Mouse (Mus musculus) liver, embryonic 15.5 days (tissue): ENCODE measurements around the gene Cenpn. TPM values are rescaled to one million over a fixed set of nuclear protein-coding genes. Genes with fewer than 3 reads are reported as not detected.

Source experiments
- ATAC-seq: fragments of 200-750 bp; cut with Nextera tagmentation; 2 replicates; pipeline ENCODE4 v1.8.0; 2017; ENCODE audit warnings: moderate number of reproducible peaks, mild to moderate bottlenecking, moderate library complexity; ENCODE audit not compliant: insufficient read depth
- H3K27ac ChIP-seq: fragments of 300-500 bp; sonication (generic); replicated peaks from 2 replicates; pipeline ENCODE4 v1.5.1; 2015; ENCODE audit warnings: mild to moderate bottlenecking, inconsistent platforms
- H3K27me3 ChIP-seq: fragments of 300-500 bp; sonication (generic); 2 replicates; pipeline ENCODE4 v1.6.1; 2015; ENCODE audit warnings: mild to moderate bottlenecking, inconsistent platforms
- H3K36me3 ChIP-seq: fragments of 300-500 bp; sonication (generic); replicated peaks from 2 replicates; pipeline ENCODE4 v1.6.1; 2015; ENCODE audit warnings: moderate library complexity, mild to moderate bottlenecking, inconsistent platforms
- H3K4me1 ChIP-seq: fragments of 300-500 bp; sonication (generic); replicated peaks from 2 replicates; pipeline ENCODE4 v1.6.1; 2015; ENCODE audit warnings: inconsistent platforms
- H3K4me2 ChIP-seq: fragments of 300-500 bp; sonication (generic); 2 replicates; pipeline ENCODE4 v1.6.1; 2015; ENCODE audit warnings: moderate library complexity, mild to moderate bottlenecking, inconsistent platforms
- H3K4me3 ChIP-seq: fragments of 300-500 bp; sonication (generic); replicated peaks from 2 replicates; pipeline ENCODE4 v1.5.1; 2015; ENCODE audit warnings: mild to moderate bottlenecking, inconsistent platforms
- H3K9ac ChIP-seq: fragments of 300-500 bp; sonication (generic); 2 replicates; pipeline ENCODE4 v1.6.1; 2015; ENCODE audit warnings: moderate library complexity, mild to moderate bottlenecking, inconsistent platforms
- H3K9me3 ChIP-seq: fragments of 300-500 bp; sonication (generic); replicated peaks from 2 replicates; pipeline ENCODE4 v1.6.1; 2016; ENCODE audit warnings: inconsistent platforms
- WGBS: fragments of 180-500 bp; shearing (Covaris S2); methylation state at CpG from one replicate; pipeline ENCODE4 v1.1.7; 2015; ENCODE audit warnings: mixed read lengths; ENCODE audit not compliant: insufficient replicate concordance; 5-methylcytosine and 5-hydroxymethylcytosine counted together
- polyA plus RNA-seq: library from polyadenylated mRNA; unstranded; fragments of >200 nt; fragmentation: Nextera tagmentation; extraction: Ambion mirVana; gene quantifications from 2 replicates; pipeline ENCODE4 v1.2.1, GENCODE M21; 2015

The Cenpn gene
- polyA plus RNA-seq, 1 experiment from 2014 or later: 24.8 TPM

DNA sequence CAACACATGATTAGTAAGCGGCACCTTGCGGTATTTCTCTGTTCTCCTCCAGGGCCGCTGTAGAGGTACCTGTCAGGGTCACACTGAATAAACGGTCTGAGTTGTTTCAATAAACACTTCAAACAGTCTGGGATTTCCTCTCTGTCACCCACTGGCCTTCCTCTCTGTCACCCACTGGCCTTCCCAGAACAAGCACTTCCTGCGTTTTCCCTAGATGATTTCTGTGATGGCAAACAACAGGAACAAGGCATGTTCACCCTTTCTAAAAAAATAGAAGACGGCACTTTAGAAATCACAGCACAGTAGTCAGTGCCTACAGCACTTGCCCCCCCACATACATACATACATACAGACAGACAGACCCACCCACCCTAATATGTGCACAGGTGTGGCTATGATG is 26.0 kb upstream of the Cenpn start:
- no peak for ATAC-seq
- H3K4me3 ChIP-seq: no peak overlapping the region
- H3K9me3 ChIP-seq: no peaks in the 10 kb centered on the region
- no peaks in the 10 kb centered on the region for H3K4me1 ChIP-seq
- no peak overlapping the region for H3K4me2 ChIP-seq
- 89% methylated on average over 6 of the region's 6 CpGs for WGBS
- H3K36me3 ChIP-seq: peaks cover 30% of the 10 kb centered on the region
- H3K27ac ChIP-seq: no peak overlapping the region
- H3K9ac ChIP-seq: no peak overlapping the region
- H3K27me3 ChIP-seq: no peaks in the 10 kb centered on the region

GRCm38 (mm10) chr8:116904736-116905135 is 16.8 kb upstream of the Cenpn start:
- no peak overlapping the region for H3K9ac ChIP-seq

DNA sequence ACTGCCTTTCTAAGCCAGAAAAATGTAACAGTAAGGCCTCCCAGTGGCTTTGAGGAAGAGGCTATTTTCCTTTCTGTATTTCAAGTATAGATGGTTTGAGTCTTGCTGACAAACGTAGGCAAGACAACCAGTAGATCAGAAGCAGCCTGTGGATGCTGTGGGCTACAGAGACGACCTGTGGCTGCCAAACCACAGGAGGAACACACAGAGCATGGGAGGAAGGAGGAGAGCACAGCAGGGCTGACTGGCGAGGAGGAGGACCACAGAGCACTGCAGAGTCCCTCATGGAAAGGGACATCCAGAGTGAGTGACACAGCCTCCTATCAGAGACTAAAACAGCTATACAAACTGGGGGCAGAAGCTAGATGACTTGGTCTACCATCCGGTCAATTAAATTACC is 16.3 kb upstream of the Cenpn start:
- ATAC-seq: no peak
- no peak overlapping the region for H3K4me2 ChIP-seq
- no peaks in the 10 kb centered on the region for H3K9me3 ChIP-seq
- H3K36me3 ChIP-seq: peaks cover 45% of the 10 kb centered on the region
- WGBS: 73% methylated on average over 4 of the region's 4 CpGs
- no peak overlapping the region for H3K4me3 ChIP-seq
- no peaks in the 10 kb centered on the region for H3K27me3 ChIP-seq
- no peak overlapping the region for H3K9ac ChIP-seq
- no peak overlapping the region for H3K27ac ChIP-seq
- no peaks in the 10 kb centered on the region for H3K4me1 ChIP-seq

More at GRCm38 (mm10) chr8:116904736-116905135, 16.8 kb upstream of the Cenpn start:
- Histone ChIP-seq H3K4me3 (no peak overlapping the region), H3K36me3 (peaks cover 39% of the 10 kb centered on the region), H3K4me1 (no peaks in the 10 kb centered on the region), H3K27me3 (no peaks in the 10 kb centered on the region), H3K9me3 (no peaks in the 10 kb centered on the region), H3K4me2 (no peak overlapping the region), H3K27ac (no peak overlapping the region)
- WGBS: 92% methylated on average over 4 of the region's 4 CpGs
- ATAC-seq: no peak

GRCm38 (mm10) chr8:116905836-116906235 is 15.7 kb upstream of the Cenpn start:
- Histone ChIP-seq H3K9me3 (no peaks in the 10 kb centered on the region), H3K4me3 (no peak overlapping the region), H3K4me2 (no peak overlapping the region), H3K27me3 (no peaks in the 10 kb centered on the region), H3K9ac (no peak overlapping the region), H3K27ac (no peak overlapping the region), H3K36me3 (peaks cover 50% of the 10 kb centered on the region), H3K4me1 (no peaks in the 10 kb centered on the region)
- WGBS: 81% methylated on average over 4 of the region's 4 CpGs
- ATAC-seq: no peak

GRCm38 (mm10) chr8:116921005-116921336 is 559 bp upstream of the Cenpn start:
- Histone ChIP-seq H3K9me3 (no peaks in the 10 kb centered on the region), H3K27ac (peak overlapping the region; percentile 89), H3K27me3 (no peaks in the 10 kb centered on the region), H3K9ac (peak overlapping the region; percentile 85), H3K4me1 (peaks cover 37% of the 10 kb centered on the region), H3K36me3 (peaks cover 31% of the 10 kb centered on the region), H3K4me3 (peak overlapping the region; percentile 89), H3K4me2 (peak overlapping the region; percentile 80)
- ATAC-seq: peak; percentile 71
- WGBS: under 1% methylated on average over 22 of the region's 22 CpGs

DNA sequence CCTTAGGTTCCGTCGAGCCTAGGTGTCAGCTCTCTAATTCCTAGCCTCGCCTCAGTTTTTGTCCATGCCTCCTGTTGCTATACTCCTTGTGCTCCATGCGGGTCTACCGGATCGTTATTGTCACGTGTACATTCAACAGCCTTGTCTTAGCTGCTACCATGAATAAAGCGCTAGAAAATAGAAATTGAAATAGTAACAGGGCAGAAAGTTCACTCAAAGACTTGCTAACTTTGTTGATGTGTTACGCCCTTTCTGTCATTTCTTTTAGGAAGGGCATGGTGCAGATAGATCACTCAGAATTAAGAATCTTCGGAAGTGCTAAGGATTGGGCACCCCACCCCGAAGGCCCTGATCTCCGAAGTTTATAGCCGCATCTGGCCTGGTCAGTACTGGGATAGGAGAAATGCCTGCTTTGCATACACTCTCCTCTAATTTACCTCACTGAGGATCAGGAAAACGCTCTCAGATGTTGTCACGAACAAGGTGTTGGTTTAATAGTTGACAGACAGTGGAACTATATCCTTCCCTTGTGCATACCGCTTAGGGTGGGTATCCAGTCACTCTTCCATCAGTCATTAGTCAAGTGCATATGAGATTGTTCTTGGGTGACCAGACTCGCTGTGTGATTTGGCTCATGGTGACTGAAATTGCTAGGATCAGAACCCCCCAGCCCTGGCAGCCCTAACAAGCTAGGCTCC is 679 bp downstream of the Cenpn start:
- peak overlapping the region; percentile 80 for H3K4me2 ChIP-seq
- no peaks in the 10 kb centered on the region for H3K9me3 ChIP-seq
- peak overlapping the region; percentile 89 for H3K27ac ChIP-seq
- H3K36me3 ChIP-seq: peaks cover 31% of the 10 kb centered on the region
- H3K4me1 ChIP-seq: peaks cover 34% of the 10 kb centered on the region
- WGBS: 25% methylated on average over 17 of the region's 17 CpGs
- ATAC-seq: no peak
- H3K9ac ChIP-seq: peak overlapping the region; percentile 85
- H3K27me3 ChIP-seq: no peaks in the 10 kb centered on the region
- peak overlapping the region; percentile 89 for H3K4me3 ChIP-seq

DNA sequence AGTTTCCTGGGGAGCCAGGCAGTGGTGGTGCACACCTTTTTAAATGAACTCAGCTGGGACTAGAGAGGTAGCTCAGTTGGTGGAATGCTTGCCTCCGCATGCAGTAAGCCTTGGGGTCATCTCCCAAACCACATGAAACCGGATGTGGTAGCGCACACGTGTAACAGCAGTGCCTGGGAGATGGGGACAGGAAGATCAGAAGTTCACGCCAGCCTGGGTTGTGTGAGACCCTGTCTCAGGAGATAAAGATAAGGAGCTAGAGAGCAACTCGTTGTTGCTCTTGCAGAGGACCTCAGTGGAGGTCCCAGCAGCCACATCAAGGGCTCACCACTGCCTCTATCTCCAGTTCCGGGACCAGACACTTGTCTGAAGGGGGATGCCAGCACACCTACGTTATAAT is 2.0 kb downstream of the Cenpn start:
- Histone ChIP-seq H3K4me3 (no peak overlapping the region), H3K9me3 (no peaks in the 10 kb centered on the region), H3K4me1 (peaks cover 30% of the 10 kb centered on the region), H3K36me3 (peaks cover 43% of the 10 kb centered on the region), H3K4me2 (no peak overlapping the region), H3K9ac (no peak overlapping the region), H3K27me3 (no peaks in the 10 kb centered on the region), H3K27ac (no peak overlapping the region)
- WGBS: 39% methylated on average over 8 of the region's 8 CpGs
- no peak for ATAC-seq

DNA sequence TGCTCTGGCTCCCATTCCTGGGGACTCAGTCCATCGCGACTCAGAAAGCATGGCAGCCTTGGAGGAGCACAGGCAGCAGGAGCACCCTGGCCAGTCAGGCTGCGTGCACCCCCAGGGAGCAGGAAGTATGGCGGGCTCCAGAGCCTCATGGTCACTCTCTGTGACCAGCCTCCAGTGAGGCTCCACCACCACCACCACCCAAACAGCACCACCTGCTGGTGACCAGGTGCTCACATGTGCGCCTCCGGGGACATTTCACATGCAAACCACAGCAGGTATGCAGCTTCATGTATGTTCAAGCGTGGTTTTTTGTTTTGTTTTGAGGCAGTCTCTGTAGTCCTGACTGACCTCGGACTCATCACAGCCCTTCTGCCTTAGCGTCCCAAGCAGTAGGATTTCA is 6.3 kb downstream of the Cenpn start:
- no peaks in the 10 kb centered on the region for H3K9me3 ChIP-seq
- WGBS: 78% methylated on average over 9 of the region's 9 CpGs
- ATAC-seq: peak; percentile 14; the same call in 1 of the 2 replicates
- no peaks in the 10 kb centered on the region for H3K27me3 ChIP-seq
- peaks cover 7% of the 10 kb centered on the region for H3K4me1 ChIP-seq
- no peak overlapping the region for H3K4me2 ChIP-seq
- no peak overlapping the region for H3K9ac ChIP-seq
- no peak overlapping the region for H3K27ac ChIP-seq
- H3K4me3 ChIP-seq: no peak overlapping the region
- H3K36me3 ChIP-seq: peaks cover 83% of the 10 kb centered on the region

GRCm38 (mm10) chr8:116928588-116928987 is 7.1 kb downstream of the Cenpn start:
- no peaks in the 10 kb centered on the region for H3K9me3 ChIP-seq

GRCm38 (mm10) chr8:116934976-116935375 is 13.4 kb downstream of the Cenpn start:
- Histone ChIP-seq H3K4me3 (no peak overlapping the region), H3K27ac (no peak overlapping the region), H3K9me3 (no peaks in the 10 kb centered on the region), H3K4me2 (no peak overlapping the region), H3K36me3 (peaks cover 89% of the 10 kb centered on the region), H3K4me1 (no peaks in the 10 kb centered on the region), H3K27me3 (no peaks in the 10 kb centered on the region), H3K9ac (no peak overlapping the region)
- 92% methylated on average over 4 of the region's 4 CpGs for WGBS
- no peak for ATAC-seq

More at GRCm38 (mm10) chr8:116928588-116928987, 7.1 kb downstream of the Cenpn start:
- no peak overlapping the region for H3K9ac ChIP-seq
- H3K36me3 ChIP-seq: peaks cover 90% of the 10 kb centered on the region
- H3K27ac ChIP-seq: no peak overlapping the region
- no peak overlapping the region for H3K4me2 ChIP-seq
- peaks cover 1% of the 10 kb centered on the region; the same call in 1 of the 2 replicates for H3K4me1 ChIP-seq
- no peak overlapping the region for H3K4me3 ChIP-seq
- WGBS: 80% methylated on average over 5 of the region's 5 CpGs
- H3K27me3 ChIP-seq: no peaks in the 10 kb centered on the region
- no peak for ATAC-seq

GRCm38 (mm10) chr8:116935506-116935905 is 14.0 kb downstream of the Cenpn start:
- 67% methylated on average over 6 of the region's 6 CpGs for WGBS
- no peak for ATAC-seq
- Histone ChIP-seq H3K27me3 (no peaks in the 10 kb centered on the region), H3K9ac (no peak overlapping the region), H3K4me3 (no peak overlapping the region), H3K4me2 (no peak overlapping the region), H3K36me3 (peaks cover 91% of the 10 kb centered on the region), H3K9me3 (no peaks in the 10 kb centered on the region), H3K4me1 (no peaks in the 10 kb centered on the region), H3K27ac (no peak overlapping the region)
